Mouse (Mus musculus) cerebral cortex, adult 2 months (tissue): ENCODE results near the gene Gm28308.

Experiments used
- WGBS: fragments of 180-500 bp; shearing (Covaris S2); methylation state at CpG from one replicate; pipeline ENCODE4 v1.1.7; 2018; 5-methylcytosine and 5-hydroxymethylcytosine counted together

Gene Gm28308

DNA sequence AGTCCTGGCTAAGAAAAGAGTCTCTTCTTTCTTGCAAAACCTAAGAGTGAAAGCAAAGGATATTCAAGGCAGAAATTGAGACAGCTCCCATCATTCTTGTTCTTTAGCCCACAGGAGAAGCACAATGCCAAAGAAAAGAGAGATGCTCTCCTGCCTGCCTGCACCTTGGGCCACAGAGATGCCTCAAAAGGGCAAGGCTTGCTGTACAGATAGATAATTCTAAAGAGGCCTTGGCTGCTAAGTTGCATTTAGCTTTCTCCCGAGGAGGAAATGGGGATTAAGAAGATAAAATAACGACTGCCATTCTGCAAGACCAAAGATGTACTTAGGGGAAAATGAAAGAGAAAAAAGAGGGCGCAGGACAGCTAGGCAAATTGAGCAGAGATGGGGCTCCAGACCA, 33.8 kb upstream of the Gm28308 start:
- WGBS = 3% methylated on average over 3 of the region's 3 CpGs

DNA sequence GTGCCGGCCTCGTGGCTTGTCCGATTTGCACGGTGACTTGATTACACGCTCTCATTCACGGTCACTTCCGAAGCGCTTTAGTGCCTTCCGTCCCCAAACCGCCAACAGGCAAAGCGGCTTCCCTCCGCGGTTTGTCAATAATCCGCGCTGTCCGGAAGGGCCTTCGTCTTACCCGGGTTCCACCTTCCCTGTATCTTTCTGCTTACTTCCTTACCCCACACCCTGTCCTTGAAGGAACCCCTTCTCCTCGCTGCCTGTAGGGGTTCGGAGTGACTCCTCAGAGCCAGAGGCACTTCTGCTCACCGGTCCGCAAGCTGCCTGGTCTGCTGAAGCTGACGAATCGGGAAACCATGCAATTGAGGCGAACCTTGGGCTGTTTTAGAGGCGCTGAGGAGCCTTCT, 33.3 kb upstream of the Gm28308 start:
- WGBS = 2% methylated on average over 26 of the region's 26 CpGs

DNA sequence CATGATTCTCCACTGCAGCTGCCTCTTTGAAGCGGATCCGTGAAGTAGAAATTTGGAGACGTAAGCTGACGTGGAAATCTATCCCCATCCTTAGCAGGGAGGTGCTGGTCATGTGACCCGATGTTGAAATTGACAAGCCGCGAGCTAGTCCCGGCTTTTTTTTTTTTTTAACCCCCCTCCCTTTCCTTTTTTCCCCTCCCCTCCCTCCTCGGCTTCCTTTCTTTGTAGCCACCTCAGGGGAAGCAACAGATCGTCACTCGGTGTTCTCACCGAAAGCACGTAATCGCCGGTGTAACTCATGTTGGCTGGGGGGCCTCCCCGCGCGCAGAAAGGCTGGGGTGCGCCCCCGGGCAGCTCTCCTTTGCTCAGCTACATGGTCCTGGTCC, 32.6 kb upstream of the Gm28308 start, which contains the start of gene Hoxa11:
Hoxa11 (minus strand) TSS at position 54 of the 386 bp plus-strand sequence.
- 4% methylated on average over 20 of the region's 20 CpGs for WGBS

DNA sequence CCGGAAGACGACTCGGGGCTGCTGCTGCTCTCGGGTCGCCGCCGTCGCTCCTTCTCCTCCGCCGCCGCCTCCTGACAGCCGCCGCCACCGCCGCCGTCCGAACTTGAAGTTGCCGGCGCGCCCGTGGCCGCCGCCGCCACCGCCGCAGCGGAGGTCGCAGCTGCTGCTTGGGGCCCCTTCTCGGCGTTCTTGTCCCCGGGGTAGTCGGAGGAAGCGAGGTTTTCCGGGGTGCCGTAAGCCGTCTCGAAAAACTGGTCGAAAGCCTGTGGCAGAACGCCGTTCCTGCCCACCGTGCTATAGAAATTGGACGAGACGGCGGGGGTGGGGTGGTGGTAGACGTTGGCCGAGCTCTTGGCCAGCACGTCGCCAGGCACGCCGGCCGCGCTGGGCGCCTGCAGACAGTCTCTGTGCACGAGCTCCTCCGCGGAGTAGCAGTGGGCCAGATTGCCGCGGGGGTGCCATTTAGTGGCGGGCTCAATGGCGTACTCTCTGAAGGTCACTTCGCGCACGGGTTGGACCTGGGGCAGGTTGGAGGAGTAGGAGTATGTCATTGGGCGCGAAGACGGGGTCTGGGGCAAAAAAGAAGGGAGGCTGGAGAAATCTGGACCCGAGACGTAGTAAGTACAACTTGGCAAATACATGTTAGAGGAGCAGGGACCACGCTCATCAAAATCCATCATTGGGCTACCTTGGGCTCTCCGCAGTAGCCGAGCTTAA, 32.1 kb upstream of the Gm28308 start:
- WGBS = 2% methylated on average over 71 of the region's 71 CpGs

DNA sequence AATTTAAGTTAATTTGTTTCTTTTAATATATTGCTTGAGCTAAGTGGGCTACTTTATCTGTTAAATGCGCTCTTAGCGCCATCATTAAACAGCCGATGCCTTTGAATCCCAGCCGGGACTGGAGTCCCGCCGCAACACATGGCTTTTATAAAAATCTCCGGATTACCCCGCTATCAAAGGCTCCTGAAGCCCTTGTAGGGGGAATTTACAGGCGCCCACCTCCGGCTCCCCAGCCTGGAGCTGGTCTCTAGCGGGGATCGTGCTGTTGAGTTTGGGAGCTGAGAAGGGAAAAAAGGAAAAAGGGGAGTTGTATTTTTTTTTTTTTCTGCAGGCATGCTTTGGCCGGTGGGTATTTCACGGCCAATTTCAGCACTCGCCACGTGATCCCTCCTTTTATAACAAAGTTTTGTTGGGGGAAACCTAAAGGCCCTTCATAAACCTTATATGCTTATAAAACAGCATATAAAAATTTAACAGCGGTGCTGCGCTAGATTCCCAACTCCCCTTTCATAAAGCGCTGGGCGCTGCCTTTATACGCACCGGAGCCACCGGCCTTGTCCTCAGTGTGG, 31.4 kb upstream of the Gm28308 start:
- WGBS = 4% methylated on average over 23 of the region's 23 CpGs

DNA sequence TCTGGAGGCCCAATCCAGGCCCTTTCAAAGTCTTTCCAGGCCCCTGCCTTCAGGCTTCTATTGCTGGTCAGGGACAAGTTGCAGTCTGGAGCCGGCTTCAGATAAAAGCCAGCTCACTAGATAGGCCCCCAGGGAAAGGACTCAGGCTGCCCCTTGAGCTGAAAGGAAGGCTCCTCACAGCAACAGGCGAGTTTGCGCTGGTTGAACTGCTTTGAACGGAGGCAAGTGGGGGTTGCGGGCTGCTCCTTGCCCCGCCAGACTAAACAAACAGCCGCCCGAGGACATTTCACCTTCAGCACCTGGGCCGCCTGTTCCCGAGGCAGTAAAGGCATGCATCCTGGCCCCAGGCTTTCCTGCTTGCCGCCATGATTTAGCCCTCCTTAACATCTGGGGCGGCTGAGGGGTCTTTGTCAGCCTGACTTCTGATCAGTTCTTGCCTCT, 30.6 kb upstream of the Gm28308 start:
- 3% methylated on average over 12 of the region's 12 CpGs for WGBS

DNA sequence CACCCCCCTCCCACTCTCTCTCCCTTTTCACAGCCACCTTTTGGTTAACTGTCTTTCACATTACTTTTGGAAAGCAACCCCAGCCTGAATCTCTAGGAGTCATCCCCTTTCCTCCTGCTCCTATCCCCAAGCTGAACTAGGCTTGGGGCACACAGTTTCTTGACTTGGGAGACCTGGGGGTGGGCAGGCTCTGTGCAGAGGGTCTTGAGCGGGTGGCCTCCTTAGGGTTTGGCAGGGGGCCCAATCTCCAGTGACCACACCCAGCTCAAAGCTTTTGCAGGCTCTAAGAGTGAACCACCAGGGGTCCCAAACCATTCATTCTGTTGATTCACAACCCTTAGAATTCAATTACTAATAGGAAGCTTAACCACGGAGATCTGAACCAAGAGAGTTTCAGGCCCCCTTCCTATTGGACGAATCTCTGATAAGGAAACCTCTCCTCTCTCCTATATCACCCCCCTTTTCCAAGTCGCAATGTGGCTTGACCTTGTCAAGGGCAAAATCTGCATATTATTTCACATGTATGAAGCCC, 29.7 kb upstream of the Gm28308 start:
- WGBS = 5% methylated on average over 4 of the region's 4 CpGs

DNA sequence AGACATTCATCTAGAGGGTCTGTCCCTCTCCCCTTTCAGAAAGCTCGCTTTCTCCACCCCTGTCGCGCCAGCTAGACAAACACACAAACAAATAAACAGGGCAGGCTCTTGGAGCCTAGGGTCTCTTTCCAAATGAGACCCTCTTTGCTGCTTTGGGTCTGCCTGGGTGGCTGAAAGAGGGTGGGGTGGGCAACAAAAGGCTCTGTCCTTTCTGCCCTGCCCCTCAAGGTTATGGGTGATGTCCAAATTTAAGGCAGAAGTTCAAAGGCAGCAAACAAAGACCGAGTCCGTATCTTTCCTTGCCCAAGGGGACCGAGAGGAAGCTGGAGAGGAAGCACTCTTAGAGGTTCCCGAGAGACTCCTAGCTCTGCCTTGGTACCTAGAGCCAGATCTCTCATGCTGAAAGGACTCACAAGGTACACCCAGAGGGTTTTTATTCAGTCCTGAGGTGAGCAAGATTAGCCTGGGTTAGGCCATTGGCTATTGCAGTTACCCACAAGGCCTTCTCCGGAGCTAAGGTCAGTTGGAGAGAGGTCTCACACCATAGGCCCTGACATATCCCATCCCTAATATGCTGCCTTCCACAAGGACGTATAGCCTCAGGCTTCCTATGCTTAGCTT, 28.0 kb upstream of the Gm28308 start:
- 9% methylated on average over 9 of the region's 9 CpGs for WGBS

DNA sequence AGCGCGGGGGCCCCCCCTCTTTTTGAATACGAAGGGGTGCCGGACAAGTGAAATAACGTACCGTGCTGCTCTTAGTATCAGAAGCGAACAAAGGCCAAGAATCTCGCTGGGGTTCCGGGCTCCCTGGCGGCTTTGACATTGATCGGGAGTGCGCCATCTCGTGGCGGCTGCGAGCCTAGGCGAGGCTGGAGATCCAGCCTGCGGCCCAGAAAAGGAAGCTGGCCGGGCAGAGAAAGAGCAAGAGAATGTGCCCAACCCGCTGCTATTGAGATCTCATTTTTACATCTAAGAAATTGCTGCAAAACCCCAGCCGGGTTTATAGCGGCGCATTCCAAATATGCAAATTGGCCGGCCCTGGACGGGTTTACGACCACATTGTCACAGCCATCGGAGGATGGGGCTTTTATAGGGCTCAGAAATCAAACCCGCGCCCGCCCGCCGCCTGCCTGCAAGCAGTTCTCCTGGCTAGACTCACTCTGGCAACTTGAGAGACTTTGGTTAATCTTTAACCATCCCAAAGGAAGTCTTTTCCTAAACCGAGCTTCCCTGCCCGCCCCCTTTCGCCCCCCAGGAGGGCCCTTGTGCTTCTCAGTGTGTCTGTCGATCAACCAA, 27.4 kb upstream of the Gm28308 start, which contains the start of gene Hoxa10:
Hoxa10 (minus strand) TSS at position 466 of the 612 bp plus-strand sequence.
- 2% methylated on average over 35 of the region's 35 CpGs for WGBS

DNA sequence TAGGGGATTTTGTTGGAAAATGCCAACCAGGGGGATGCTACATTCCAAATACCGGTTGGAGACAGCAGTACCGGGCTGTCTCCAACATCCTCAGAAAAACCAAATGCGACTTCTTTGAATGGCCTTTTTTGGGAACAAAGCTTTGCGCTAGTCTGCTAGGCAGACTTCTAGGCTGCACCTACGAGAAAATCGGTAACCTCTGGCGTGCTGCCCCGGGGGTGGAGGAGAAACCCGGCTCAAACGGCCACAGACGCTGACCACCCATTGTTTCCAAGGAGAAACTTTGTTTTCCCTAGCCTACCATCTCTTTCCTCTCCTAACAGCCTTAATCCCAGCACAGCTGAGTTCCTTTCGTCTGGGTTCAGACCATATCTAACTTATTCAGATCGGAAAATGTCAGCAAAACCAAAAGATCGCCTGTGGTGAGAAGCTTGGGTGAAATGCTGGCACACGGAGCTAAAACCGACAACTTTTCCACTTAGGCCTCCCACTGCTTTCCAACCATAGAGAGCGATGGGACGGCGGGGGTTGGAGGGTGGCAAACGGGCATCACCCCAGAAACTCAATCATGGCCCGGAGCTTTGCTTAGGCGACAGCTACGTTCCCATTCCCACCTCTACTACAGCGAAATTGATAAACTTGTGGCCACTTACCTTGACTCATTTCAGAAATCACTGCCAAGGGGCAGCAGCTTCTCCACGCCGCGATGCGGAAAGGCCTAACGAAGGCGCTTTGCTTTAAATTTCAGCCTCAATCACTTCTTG, 26.7 kb upstream of the Gm28308 start:
- WGBS = 3% methylated on average over 30 of the region's 30 CpGs

DNA sequence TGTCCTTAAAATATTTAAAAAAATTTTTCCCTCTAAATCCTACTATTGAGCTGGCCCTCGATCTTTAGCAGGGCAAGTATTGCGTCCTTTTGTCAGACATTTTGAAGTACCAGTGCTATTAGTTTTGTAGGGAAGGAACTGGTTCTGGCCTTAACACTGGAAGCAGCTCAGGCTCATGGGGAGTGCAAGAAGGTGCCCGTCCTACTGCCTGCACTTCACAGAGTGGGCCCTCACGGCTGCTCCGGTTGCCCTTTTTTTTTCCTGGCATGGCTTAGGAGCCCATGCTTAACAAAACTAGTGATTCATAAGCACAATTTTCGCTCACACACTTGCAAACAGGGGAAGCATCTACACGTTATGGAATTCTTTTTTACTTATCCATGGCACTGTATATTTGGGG, 25.8 kb upstream of the Gm28308 start:
- 6% methylated on average over 7 of the region's 7 CpGs for WGBS

DNA sequence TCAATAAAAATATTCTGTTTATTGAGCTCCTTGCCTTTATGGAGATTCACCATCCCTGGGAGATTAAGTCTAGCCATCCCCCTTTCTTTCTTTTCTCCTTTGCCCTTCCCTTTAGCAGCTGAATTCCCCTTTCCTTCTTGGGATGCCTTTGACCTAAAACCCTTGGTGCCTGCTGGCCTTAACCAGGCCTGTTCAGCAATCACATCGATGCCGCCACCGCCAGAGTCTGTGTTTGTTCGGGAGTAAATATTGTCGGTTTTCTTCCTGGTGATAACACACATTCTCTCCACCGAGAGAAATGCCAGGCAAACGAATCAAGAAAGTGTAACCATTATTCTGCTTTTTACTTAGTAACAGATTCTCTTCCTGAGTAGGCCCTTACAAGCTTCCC, 25.0 kb upstream of the Gm28308 start:
- WGBS = 9% methylated on average over 7 of the region's 7 CpGs

DNA sequence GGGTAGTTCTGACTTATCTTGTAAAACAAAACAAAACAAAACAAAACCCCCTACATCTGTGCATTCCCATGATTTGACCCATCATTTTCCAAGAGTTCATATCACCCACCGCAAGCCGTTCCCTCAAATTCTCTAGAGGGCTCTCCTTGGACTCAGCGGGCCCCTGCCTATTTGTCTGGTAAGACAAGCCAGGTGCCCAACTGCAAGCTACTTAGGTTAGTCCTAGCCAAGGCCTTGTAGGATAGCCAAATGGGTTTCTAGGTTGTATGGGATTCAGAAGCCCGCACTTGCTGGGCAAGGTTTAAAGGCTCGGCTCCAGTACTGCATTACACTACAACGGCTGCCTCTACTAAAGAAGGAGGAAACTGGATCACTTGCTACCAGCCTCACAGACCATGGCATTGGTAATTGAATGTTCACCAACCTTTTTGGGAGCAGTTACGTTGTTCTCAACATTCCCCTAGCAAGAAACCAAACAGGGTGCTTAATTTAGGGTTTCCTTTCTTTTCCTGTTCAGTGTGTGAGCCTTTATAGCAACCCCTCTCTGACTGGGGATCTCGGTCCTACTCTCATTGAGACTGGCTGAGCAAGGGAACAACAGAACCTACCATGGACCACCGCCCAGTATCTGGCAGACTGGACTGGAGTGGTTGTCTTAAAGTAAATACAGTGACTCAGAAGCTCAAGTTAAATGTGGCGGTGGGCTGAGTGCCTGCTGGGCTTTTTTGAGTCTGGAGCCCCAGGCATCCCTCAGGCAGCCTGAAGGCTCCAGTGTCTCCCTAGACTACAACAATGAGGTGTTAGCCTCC, 24.4 kb upstream of the Gm28308 start:
- 11% methylated on average over 10 of the region's 10 CpGs for WGBS

DNA sequence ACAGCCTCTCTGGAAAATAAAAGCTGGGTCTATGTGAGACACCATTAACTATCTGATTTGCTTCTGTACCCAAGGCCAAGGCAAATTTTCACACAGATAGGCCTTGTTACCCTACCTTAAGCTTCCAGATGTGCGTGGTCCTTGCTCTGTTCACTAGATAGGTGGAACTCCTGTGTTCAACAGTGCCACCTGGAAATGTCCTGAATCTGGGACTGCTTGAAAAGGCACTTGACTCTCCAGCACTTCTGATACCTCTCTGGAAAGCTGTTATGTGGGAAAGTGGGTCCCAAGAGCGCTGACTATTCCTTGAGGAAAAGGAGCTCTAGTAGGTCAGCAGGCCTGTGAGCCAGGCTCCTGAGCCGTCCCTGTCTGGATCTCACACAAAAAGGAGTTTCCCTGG, 23.7 kb upstream of the Gm28308 start:
- 14% methylated on average over 3 of the region's 3 CpGs for WGBS

DNA sequence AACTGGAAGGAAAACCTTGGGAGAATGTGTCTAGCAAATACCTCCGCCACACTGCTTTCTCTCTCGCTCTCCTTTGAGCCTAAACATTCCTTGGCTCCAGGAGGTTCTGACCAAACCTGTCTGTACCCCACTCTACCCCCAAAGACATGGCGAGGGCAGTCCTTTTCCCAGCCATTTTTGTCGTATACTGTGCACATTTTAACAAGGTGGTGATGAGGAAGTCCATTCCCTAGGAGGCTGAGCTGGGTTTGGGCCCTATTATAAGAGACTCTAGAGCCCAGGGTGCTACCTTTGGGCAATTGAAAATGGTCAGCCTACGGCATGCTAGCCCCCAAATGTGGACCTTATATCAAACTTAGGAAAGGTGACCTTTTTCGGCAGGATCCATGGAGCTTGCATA, 22.7 kb upstream of the Gm28308 start:
- WGBS = 21% methylated on average over 6 of the region's 6 CpGs

DNA sequence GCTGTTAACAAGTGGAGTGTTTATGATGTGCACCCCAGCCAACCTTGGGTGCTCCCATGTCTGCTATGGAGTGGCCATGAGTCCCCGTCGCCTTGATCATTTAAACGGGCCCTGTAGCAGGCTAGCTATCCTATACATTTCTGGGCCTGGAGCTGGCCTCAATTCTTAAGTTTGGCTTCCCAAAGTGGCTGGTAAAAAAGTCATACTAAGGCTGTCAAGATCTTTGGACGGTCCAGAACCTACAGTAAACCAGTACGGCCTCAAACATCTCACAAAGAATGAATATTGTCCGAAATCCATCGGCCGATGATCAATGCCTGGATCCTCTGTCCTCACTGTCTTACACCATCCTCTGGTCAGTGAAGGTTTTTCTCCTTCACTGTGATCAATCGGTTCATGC, 22.1 kb upstream of the Gm28308 start:
- 27% methylated on average over 9 of the region's 9 CpGs for WGBS

DNA sequence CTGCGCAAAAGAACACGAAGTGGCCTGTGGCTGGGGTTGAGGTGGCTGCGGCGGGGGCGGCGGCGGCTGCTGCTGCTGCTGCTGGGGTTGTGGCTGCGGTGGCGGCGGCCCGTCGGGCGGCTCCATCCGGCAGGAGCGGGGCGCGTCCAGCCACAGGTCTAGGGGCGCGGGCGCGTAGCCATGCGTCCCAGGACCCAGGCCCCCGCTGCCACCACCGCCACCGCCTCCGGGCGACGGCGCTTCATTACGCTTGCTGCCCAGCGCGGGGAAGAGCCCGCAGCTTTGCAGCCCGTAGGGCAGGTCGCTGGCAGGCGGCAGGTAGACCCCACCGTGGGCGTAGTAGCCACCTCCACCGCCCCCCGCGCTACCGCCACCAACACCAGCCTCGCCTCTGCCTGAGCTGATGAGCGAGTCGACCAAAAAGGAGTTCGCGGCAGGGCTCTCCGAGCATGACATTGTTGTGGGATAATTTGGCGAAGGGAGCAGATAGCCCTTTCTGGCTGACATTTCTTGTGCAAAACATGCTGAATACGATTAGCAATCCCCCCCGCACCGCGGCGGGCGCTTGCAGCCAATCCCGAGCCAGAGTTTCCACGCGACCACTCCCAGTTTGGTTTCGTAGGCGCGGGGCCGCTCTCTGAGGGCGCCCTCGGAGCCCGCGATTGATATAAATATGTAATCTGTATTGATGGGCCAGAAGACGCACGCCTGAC, 21.4 kb upstream of the Gm28308 start:
- WGBS = 2% methylated on average over 67 of the region's 68 CpGs

DNA sequence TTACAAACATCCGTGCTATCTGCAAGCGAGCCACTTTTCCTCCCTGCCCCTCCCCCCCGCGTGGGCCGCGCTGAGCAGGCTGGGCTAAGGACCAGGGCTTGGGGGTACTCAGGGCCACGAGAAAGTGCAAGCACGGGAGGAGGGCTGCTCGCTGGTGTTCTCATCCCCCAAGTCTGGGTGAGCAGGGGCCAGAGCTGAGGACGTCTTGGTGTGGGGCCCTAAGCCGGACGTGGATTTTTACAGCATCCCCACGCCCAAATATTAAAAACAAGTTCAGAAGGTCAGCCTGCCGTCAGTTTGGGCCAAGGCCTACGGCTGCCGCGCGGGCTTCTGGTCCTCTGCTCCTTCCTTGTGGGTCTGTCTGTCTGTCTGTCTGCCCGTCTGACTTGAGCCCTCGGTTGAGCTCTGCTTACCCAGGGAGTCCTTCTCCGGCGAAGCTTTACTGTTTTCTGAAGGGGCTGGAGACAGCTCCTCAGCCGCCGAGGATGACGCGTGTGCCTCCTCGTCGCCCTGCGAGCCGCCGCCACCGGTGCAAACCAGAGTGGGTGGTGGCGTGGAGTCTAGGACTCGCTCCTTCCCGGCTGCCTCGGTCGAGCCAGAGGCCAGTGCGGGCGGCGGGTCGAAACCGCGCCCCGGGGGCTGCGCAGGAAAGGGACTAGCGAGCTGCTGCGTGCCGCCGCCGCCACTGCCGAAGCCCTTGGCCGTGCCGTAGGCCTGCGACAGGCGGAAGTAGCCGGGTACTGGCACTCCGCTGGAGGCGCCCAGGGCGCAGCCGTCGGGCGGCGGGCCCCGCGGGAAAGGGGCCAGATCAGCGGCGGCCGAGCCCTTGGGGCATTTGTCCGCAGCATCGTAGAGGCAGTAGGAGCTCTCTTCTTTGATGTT, 20.6 kb upstream of the Gm28308 start:
- WGBS = 2% methylated on average over 70 of the region's 70 CpGs

DNA sequence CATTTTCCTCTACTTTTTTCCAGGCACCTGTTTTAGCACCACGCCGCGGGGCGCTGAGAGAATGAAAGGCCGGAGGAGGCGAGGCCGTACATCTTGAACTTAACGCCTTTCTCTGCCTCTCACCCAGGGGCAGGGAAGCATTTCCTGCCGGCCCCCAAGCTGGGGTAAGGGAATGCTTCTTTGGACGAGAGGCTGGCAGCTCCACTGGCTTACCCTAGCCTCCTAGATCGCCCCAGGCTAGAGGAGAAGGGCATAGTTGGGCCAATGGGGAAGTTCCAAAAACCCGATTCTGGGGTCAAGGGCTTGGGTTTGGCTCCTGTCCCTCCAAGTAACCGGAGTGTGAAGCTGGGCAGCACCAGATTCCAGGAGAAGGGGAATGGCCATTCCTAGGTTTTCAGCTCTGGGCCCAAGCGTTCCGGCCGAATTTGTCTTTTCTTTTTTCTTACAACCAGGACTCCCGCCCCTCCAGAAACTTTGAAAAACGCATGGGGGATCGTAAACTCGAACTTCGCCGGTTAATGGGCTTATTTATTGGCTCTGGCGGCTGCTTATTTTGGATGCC, 19.9 kb upstream of the Gm28308 start:
- WGBS = 4% methylated on average over 23 of the region's 23 CpGs
